Mouse (Mus musculus): Measurements from ENCODE around the gene Olfr618.

- TF ChIP-seq CTCF (IDR thresholded peaks at IDR 0.05) (no peak), POLR2A (IDR thresholded peaks at IDR 0.05; ENCODE audit: insufficient read depth, low read depth, low read length) (no peak), EP300 (IDR thresholded peaks at IDR 0.05; ENCODE audit: insufficient read depth, low read depth, low read length) (no peak)
Measured at GRCm38 (mm10) chr7:103600275-103600674, 10.4 kb downstream of the Olfr618 start, which contains the start of gene Olfr619.
